Mouse (Mus musculus) ES-E14 (cell line): ENCODE measurements around the gene Hpf1. TPM values are rescaled to one million over a fixed set of nuclear protein-coding genes. Genes with fewer than 3 reads are reported as not detected.

Experiments used
- DNase-seq: peaks from one replicate; pipeline ENCODE4 v3.0.0-alpha.2; 2013; ENCODE audit warnings: low read depth, low spot score
- H3K27ac ChIP-seq: 2 replicates; pipeline ENCODE4 v1.5.1; 2012; ENCODE audit warnings: low read depth, mild to moderate bottlenecking, low read length, moderate library complexity, mixed read lengths; ENCODE audit not compliant: poor library complexity, insufficient read depth, severe bottlenecking
- H3K36me3 ChIP-seq: 2 replicates; pipeline ENCODE4 v1.6.1; 2012; ENCODE audit warnings: mild to moderate bottlenecking, low read length, moderate library complexity, mixed read lengths; ENCODE audit not compliant: control insufficient read depth, poor library complexity, insufficient read depth, severe bottlenecking
- H3K4me1 ChIP-seq, 2 experiments: fragments of 150-350 bp in 1 of 2; sonication (generic) in 1 of 2; 2 replicates each; pipeline ENCODE4 v1.6.1; 2012; ENCODE audit warnings: low read length in 2 of 2, mild to moderate bottlenecking in 1 of 2, mixed read lengths in 1 of 2; ENCODE audit not compliant: control insufficient read depth in 2 of 2, insufficient read depth in 2 of 2, poor library complexity in 1 of 2
- H3K4me3 ChIP-seq, 2 experiments: fragments of 150-350 bp in 1 of 2; sonication (generic) in 1 of 2; 2 replicates each; pipeline ENCODE4 v1.5.1; 2012; ENCODE audit warnings: low read length in 2 of 2, low read depth in 1 of 2, mild to moderate bottlenecking in 1 of 2, mixed read lengths in 1 of 2; ENCODE audit not compliant: insufficient read depth in 1 of 2, poor library complexity in 1 of 2, severe bottlenecking in 1 of 2
- H3K9ac ChIP-seq: 2 replicates; pipeline ENCODE4 v1.6.1; 2012; ENCODE audit warnings: low read depth, mild to moderate bottlenecking, low read length, mixed read lengths; ENCODE audit not compliant: poor library complexity, insufficient read depth, severe bottlenecking
- H3K9me3 ChIP-seq: fragments of 150-350 bp; sonication (generic); 2 replicates; pipeline ENCODE4 v1.6.1; 2012; ENCODE audit warnings: low read depth, mild to moderate bottlenecking, low read length; ENCODE audit not compliant: control insufficient read depth, insufficient read depth
- CHD2 ChIP-seq: IDR thresholded peaks from 2 replicates; pipeline ENCODE4 v1.6.1; 2014; ENCODE audit warnings: mild to moderate bottlenecking, low read depth, low read length, inconsistent platforms
- HCFC1 ChIP-seq: IDR thresholded peaks from 2 replicates; pipeline ENCODE4 v1.6.1; 2012; ENCODE audit warnings: low read length, inconsistent platforms, borderline replicate concordance; ENCODE audit not compliant: insufficient read depth
- MAFK ChIP-seq: IDR thresholded peaks from 2 replicates; pipeline ENCODE4 v1.6.1; 2014; ENCODE audit warnings: mild to moderate bottlenecking, low read depth, low read length, inconsistent platforms; ENCODE audit not compliant: insufficient read depth
- ZC3H11A ChIP-seq: IDR thresholded peaks from 2 replicates; pipeline ENCODE4 v1.6.1; 2012; ENCODE audit warnings: low read depth, mild to moderate bottlenecking, inconsistent platforms, low read length, borderline replicate concordance
- ZNF384 ChIP-seq: IDR thresholded peaks from 2 replicates; pipeline ENCODE4 v1.6.1; 2012; ENCODE audit warnings: low read depth, low read length, inconsistent platforms
- in situ Hi-C, 2 experiments: fragments of 600-800 bp; cut with MboI; formaldehyde crosslinking; loops; one replicate each; pipeline ENCODE4 v1.15.1; 2025; ENCODE audit warnings: low sequenced_read_pairs in 2 of 2, inconsistent platforms in 1 of 2; ENCODE audit not compliant: unreplicated experiment in 2 of 2
- total RNA-seq: library from RNA; depleted of rRNA; stranded (reverse); fragments of 300-350 nt; gene quantifications from 2 replicates; pipeline ENCODE4 v1.2.3, GENCODE M21; 2012; rRNA removed

The Hpf1 gene
- total RNA-seq, 1 experiment = 44.6 TPM

GRCm38 (mm10) chr8:60954281-60955014 is 64.2 kb downstream of the Hpf1 start:
- Histone ChIP-seq H3K4me1 (no peaks in the 10 kb centered on the region), H3K9ac (no peak overlapping the region), H3K27ac (no peak overlapping the region), H3K36me3 (no peaks in the 10 kb centered on the region), H3K4me3 (peak overlapping the region in 1 of 2 experiments; percentile 57; a peak in 2 of 4 replicates), H3K9me3 (no peaks in the 10 kb centered on the region)
- TF ChIP-seq MAFK = no peak
- no peak for TF ChIP-seq HCFC1
- TF ChIP-seq ZNF384 = no peak
- no peak for TF ChIP-seq CHD2
- no peak for TF ChIP-seq ZC3H11A
- no peak for DNase-seq
- in situ Hi-C loops = no loop called here

DNA sequence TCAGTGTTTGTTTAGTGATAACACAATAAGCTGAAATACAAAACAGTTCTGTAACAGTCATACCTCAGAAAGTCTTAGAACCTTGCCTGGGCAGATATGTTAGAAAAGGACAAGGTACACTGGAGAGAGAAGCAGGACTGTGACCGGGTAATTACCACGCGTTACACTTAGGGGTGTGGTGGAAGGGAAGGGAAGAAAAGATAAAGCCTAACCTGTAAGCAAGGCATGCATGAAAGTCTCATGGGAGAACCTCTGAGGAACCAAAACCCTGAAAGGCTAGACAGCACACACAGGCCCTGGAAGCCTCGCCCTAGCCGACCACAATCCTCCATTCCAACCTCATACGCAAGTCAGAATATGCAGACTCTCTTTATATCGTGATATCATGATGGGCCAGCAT is 66.6 kb downstream of the Hpf1 start:
- no peak for DNase-seq
- Histone ChIP-seq H3K9ac (no peak overlapping the region), H3K4me3 (no peak overlapping the region), H3K4me1 (no peaks in the 10 kb centered on the region), H3K9me3 (no peaks in the 10 kb centered on the region), H3K36me3 (no peaks in the 10 kb centered on the region), H3K27ac (no peak overlapping the region)
- TF ChIP-seq HCFC1 (no peak), CHD2 (no peak), ZC3H11A (no peak), ZNF384 (no peak), MAFK (no peak)
- in situ Hi-C loops = no loop called here

Other genes with a start within 250 kb of the Hpf1 start
- 72.0 and 85.9 TPM in 2 replicates for gene Clcn3, start 92.9 kb downstream of the Hpf1 start, total RNA-seq
- 8.9 and 9.6 TPM in 2 replicates for gene Nek1, start 102.8 kb downstream of the Hpf1 start, total RNA-seq